ENCODE assay signal across 28 mouse cellular contexts in genomic region chr17:79650297-79650696, GRCm38 (mm10).
"Had no signal": no experiment of that assay in that cellular context is flagged by ENCODE, and none has a peak within 500 bp of the region (broad histone marks: within the 10 kb centered on the region; RNA-seq: fewer than 3 reads in every experiment).

No protein-coding gene starts in this region.

- H3K4me3 ChIP-seq: embryonic facial prominence, embryonic 10.5 days; embryonic facial prominence, embryonic 12.5 days; embryonic facial prominence, embryonic 13.5 days; embryonic facial prominence, embryonic 15.5 days; erythroblast, embryonic 14.5 days; forebrain, embryonic 10.5 days; forebrain, embryonic 12.5 days; forebrain, embryonic 13.5 days; forebrain, embryonic 15.5 days; gastrocnemius, adult 2 months had no signal

- DNase-seq: cerebellum, adult 18-20 months; cerebellum, adult 2 months; cerebellum, adult 8-10 months; cerebellum, adult 9-10 months; cerebellum, adult 9-11 months; cerebellum, postnatal 10 days; cerebellum, postnatal 14 days; cerebellum, postnatal 25 days; cerebellum, postnatal 36 days; embryo, embryonic 11 days; forebrain, postnatal 0 days; gastrocnemius, adult 2 months; gastrocnemius, postnatal 10 days; gastrocnemius, postnatal 14 days; gastrocnemius, postnatal 25 days; gastrocnemius, postnatal 36 days; heart, adult 11 months had no signal

- H3K4me2 ChIP-seq: embryonic facial prominence, embryonic 12.5 days; embryonic facial prominence, embryonic 13.5 days; embryonic facial prominence, embryonic 15.5 days; forebrain, embryonic 12.5 days; forebrain, embryonic 13.5 days; forebrain, embryonic 15.5 days had no signal

- H3K36me3 ChIP-seq: embryonic facial prominence, embryonic 10.5 days; embryonic facial prominence, embryonic 12.5 days; embryonic facial prominence, embryonic 13.5 days; embryonic facial prominence, embryonic 15.5 days; forebrain, embryonic 10.5 days; forebrain, embryonic 12.5 days; forebrain, embryonic 15.5 days had no signal

- ATAC-seq: forebrain, embryonic 13.5 days; forebrain, embryonic 14.5 days; forebrain, embryonic 15.5 days; forebrain, embryonic 16.5 days; forebrain, postnatal 0 days had no signal

- H3K27ac ChIP-seq: embryonic facial prominence, embryonic 10.5 days; embryonic facial prominence, embryonic 12.5 days; embryonic facial prominence, embryonic 13.5 days; embryonic facial prominence, embryonic 15.5 days; forebrain, embryonic 10.5 days; forebrain, embryonic 12.5 days; forebrain, embryonic 13.5 days; forebrain, embryonic 15.5 days; gastrocnemius, adult 2 months had no signal

- H3K9ac ChIP-seq: embryonic facial prominence, embryonic 12.5 days; embryonic facial prominence, embryonic 13.5 days; embryonic facial prominence, embryonic 15.5 days; forebrain, embryonic 12.5 days; forebrain, embryonic 13.5 days; forebrain, embryonic 15.5 days; forebrain, postnatal 0 days had no signal

- H3K9me3 ChIP-seq: embryonic facial prominence, embryonic 10.5 days; embryonic facial prominence, embryonic 12.5 days; embryonic facial prominence, embryonic 13.5 days; embryonic facial prominence, embryonic 15.5 days; forebrain, embryonic 10.5 days; forebrain, embryonic 12.5 days; forebrain, embryonic 13.5 days; forebrain, embryonic 15.5 days had no signal

- H3K4me1 ChIP-seq: embryonic facial prominence, embryonic 10.5 days; embryonic facial prominence, embryonic 12.5 days; embryonic facial prominence, embryonic 13.5 days; embryonic facial prominence, embryonic 15.5 days; forebrain, embryonic 10.5 days; forebrain, embryonic 12.5 days; forebrain, embryonic 13.5 days; forebrain, embryonic 15.5 days had no signal

- H3K27me3 ChIP-seq: embryonic facial prominence, embryonic 12.5 days; embryonic facial prominence, embryonic 13.5 days; embryonic facial prominence, embryonic 15.5 days; forebrain, embryonic 12.5 days; forebrain, embryonic 13.5 days; forebrain, embryonic 15.5 days had no signal
